ENCODE assay signal across 29 mouse cellular contexts in the genomic region with DNA sequence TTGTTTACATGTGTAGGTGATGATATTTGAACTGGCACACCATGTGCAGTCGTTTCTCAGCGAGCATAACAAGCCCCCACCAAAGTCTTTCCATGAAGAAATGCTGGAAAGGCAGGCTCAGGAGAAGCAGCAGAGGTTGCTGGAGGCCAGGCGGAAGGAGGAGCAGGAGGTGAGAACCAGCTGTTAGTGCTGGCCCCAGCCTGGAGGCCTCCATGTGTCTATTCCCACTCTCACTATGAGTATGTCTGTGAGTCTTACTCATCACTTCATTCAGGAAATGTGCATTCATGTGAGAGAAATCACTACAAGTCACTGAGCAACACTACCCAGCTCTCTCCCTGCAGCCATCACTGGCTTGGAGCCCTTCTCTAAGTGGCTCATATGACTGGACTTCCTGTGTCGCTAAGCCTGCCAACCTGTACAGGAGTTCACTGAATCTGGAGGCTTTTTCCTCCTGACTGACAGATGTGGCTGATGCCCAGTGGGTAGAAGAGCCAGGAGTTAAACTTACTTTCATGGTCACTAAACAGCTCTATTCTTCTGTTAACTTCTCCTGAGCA. TPM values are rescaled to one million over a fixed set of nuclear protein-coding genes. Genes with fewer than 3 reads are reported as not detected.
DNase-seq lines count a peak whose midpoint lies in the region; ATAC-seq and TF ChIP-seq lines count a peak whose summit lies in the region.
"Had no signal": no experiment of that assay in that cellular context is flagged by ENCODE, and none has a peak within 500 bp of the region (broad histone marks: within the 10 kb centered on the region; RNA-seq: fewer than 3 reads in every experiment).

No protein-coding gene starts in this region.

- peak; percentile 24; the same call in 1 of the 2 replicates for ATAC-seq in hindbrain, embryonic 16.5 days
- ATAC-seq in hindbrain, embryonic 14.5 days (ENCODE audit: low FRiP score): no peak
- ATAC-seq: forebrain, embryonic 14.5 days; intestine, embryonic 16.5 days; midbrain, embryonic 13.5 days had no signal

- no peak for TF ChIP-seq CTCF in embryonic fibroblast, embryonic 13.5 days (IDR thresholded peaks at IDR 0.05; ENCODE audit: borderline replicate concordance, insufficient read depth, low read length)

- H3K9ac ChIP-seq in hindbrain, embryonic 16.5 days (ENCODE audit: low read depth, low read length): no peak overlapping the region
- no peak overlapping the region for H3K9ac ChIP-seq in hindbrain, embryonic 14.5 days
- H3K9ac ChIP-seq: heart, embryonic 13.5 days; hindbrain, embryonic 15.5 days; limb, embryonic 15.5 days; liver, embryonic 13.5 days; lung, embryonic 14.5 days; midbrain, embryonic 13.5 days had no signal

- TF ChIP-seq POLR2A in embryonic fibroblast, embryonic 13.5 days (IDR thresholded peaks at IDR 0.05; ENCODE audit: low read depth, low read length): no peak

- H3K4me2 ChIP-seq in hindbrain, embryonic 16.5 days (ENCODE audit: low read length): no peak overlapping the region
- H3K4me2 ChIP-seq in hindbrain, embryonic 14.5 days (replicated peaks): no peak overlapping the region
- H3K4me2 ChIP-seq: heart, embryonic 13.5 days; hindbrain, embryonic 15.5 days; limb, embryonic 15.5 days; liver, embryonic 13.5 days; lung, embryonic 14.5 days; midbrain, embryonic 13.5 days had no signal

- no peak for DNase-seq in hindbrain, embryonic 14.5 days (ENCODE audit: low spot score)
- DNase-seq in retina, postnatal 1 day: peak; percentile 32
- no peak for DNase-seq in retina, embryonic 14.5 days (ENCODE audit: low spot score)
- no peak for DNase-seq in embryo, embryonic 11 days
- no peak for DNase-seq in embryo, embryonic 10 days (ENCODE audit: low spot score)
- DNase-seq: adrenal gland, postnatal 14 days; B cell, adult 2 months; cerebellum, adult 11 months; cerebellum, adult 9-11 months; gastrocnemius, postnatal 14 days; heart, postnatal 10 days; kidney, adult 8-10 months; kidney, postnatal 4 days; liver, embryonic 13.5 days; lung, embryonic 14.5 days; thymus, adult 2 months; thymus, postnatal 36 days had no signal

- H3K27ac ChIP-seq in hindbrain, embryonic 16.5 days (ENCODE audit: low read depth, low read length): no peak overlapping the region
- H3K27ac ChIP-seq in hindbrain, embryonic 14.5 days: no peak overlapping the region
- peak overlapping the region; percentile 3; the same call in 1 of the 2 replicates for H3K27ac ChIP-seq in embryonic fibroblast, embryonic 13.5 days (ENCODE audit: insufficient read depth, low read length)
- H3K27ac ChIP-seq: heart, embryonic 13.5 days; hindbrain, embryonic 15.5 days; kidney, postnatal 0 days; limb, embryonic 10.5 days; limb, embryonic 15.5 days; liver, embryonic 13.5 days; midbrain, embryonic 13.5 days had no signal

- no peak overlapping the region for H3K4me3 ChIP-seq in hindbrain, embryonic 16.5 days (ENCODE audit: low read length)
- no peak overlapping the region for H3K4me3 ChIP-seq in hindbrain, embryonic 14.5 days (replicated peaks; ENCODE audit: low read length)
- no peak overlapping the region for H3K4me3 ChIP-seq in embryonic fibroblast, embryonic 13.5 days (ENCODE audit: insufficient read depth, low read length)
- H3K4me3 ChIP-seq: heart, embryonic 13.5 days; hindbrain, embryonic 15.5 days; limb, embryonic 10.5 days; limb, embryonic 15.5 days; liver, embryonic 13.5 days; megakaryocyte, embryonic 14.5 days; midbrain, embryonic 13.5 days had no signal

- H3K9me3 ChIP-seq in hindbrain, embryonic 16.5 days (ENCODE audit: control insufficient read depth, low read length): no peaks in the 10 kb centered on the region
- no peaks in the 10 kb centered on the region for H3K9me3 ChIP-seq in hindbrain, embryonic 14.5 days (ENCODE audit: control insufficient read depth, low read length)
- H3K9me3 ChIP-seq: hindbrain, embryonic 15.5 days; limb, embryonic 10.5 days; limb, embryonic 15.5 days; liver, embryonic 13.5 days had no signal

- no peaks in the 10 kb centered on the region for H3K4me1 ChIP-seq in hindbrain, embryonic 16.5 days (ENCODE audit: control insufficient read depth, insufficient read depth, low read depth, low read length)
- 0 out of 2 replicates have a peak, but pooled peaks cover 3% of the 10 kb centered on the region for H3K4me1 ChIP-seq in hindbrain, embryonic 14.5 days (replicated peaks; ENCODE audit: control insufficient read depth, insufficient read depth, low read length)
- H3K4me1 ChIP-seq in embryonic fibroblast, embryonic 13.5 days (ENCODE audit: control insufficient read depth, insufficient read depth, low read length): peaks cover 11% of the 10 kb centered on the region
- H3K4me1 ChIP-seq: heart, embryonic 13.5 days; hindbrain, embryonic 15.5 days; limb, embryonic 10.5 days; limb, embryonic 15.5 days; liver, embryonic 13.5 days had no signal

- whole genome bisulfite sequencing in hindbrain, embryonic 16.5 days: 88% methylated on average over 4 of the region's 4 CpGs
- WGBS in hindbrain, embryonic 14.5 days: 87% methylated on average over 4 of the region's 4 CpGs

- 0 out of 2 replicates have a peak, but pooled peaks cover 7% of the 10 kb centered on the region for H3K36me3 ChIP-seq in hindbrain, embryonic 16.5 days (ENCODE audit: control insufficient read depth, insufficient read depth, low read length)
- peaks cover 28% of the 10 kb centered on the region for H3K36me3 ChIP-seq in hindbrain, embryonic 14.5 days (replicated peaks; ENCODE audit: control insufficient read depth, insufficient read depth)

- H3K27me3 ChIP-seq in hindbrain, embryonic 16.5 days (replicated peaks; ENCODE audit: control insufficient read depth, insufficient read depth, low read length): no peaks in the 10 kb centered on the region
- H3K27me3 ChIP-seq in hindbrain, embryonic 14.5 days (ENCODE audit: control insufficient read depth, insufficient read depth, low read length): no peaks in the 10 kb centered on the region
- H3K27me3 ChIP-seq: CH12.LX; heart, embryonic 13.5 days; hindbrain, embryonic 15.5 days; limb, embryonic 15.5 days; liver, embryonic 13.5 days; megakaryocyte, embryonic 14.5 days; midbrain, embryonic 13.5 days had no signal

RNA-seq across cellular contexts. Expression of gene Eif2ak4, which starts 20.0 kb away (rescaled TPM):
- polyA plus RNA-seq in hindbrain, embryonic 16.5 days (2015; fragmentation: Nextera tagmentation; extraction: Ambion mirVana): 8.3 and 9.3 TPM in 2 replicates
- polyA plus RNA-seq in hindbrain, embryonic 14.5 days (2014; fragmentation: Nextera tagmentation; extraction: Ambion mirVana): 9.1 and 9.5 TPM in 2 replicates
- 18.3 and 20.0 TPM in 2 replicates for polyA plus RNA-seq in embryonic fibroblast, embryonic 13.5 days (2011; ENCODE audit: insufficient read length, low read depth, missing spikeins)

RNA-seq across cellular contexts. Expression of gene Gpr176, which starts 35.2 kb away (rescaled TPM):
- polyA plus RNA-seq in hindbrain, embryonic 16.5 days (2015; fragmentation: Nextera tagmentation; extraction: Ambion mirVana): 8.6 and 9.6 TPM in 2 replicates
- 7.7 and 10.3 TPM in 2 replicates for polyA plus RNA-seq in hindbrain, embryonic 14.5 days (2014; fragmentation: Nextera tagmentation; extraction: Ambion mirVana)
- polyA plus RNA-seq in embryonic fibroblast, embryonic 13.5 days (2011; ENCODE audit: insufficient read length, low read depth, missing spikeins): 60.0 and 79.4 TPM in 2 replicates
